Mouse (Mus musculus) brain, embryonic 14.5 days (tissue): ENCODE data around the gene Snhg11. TPM values are rescaled to one million over a fixed set of nuclear protein-coding genes. Genes with fewer than 3 reads are reported as not detected.

ENCODE experiments used
- DNase-seq: peaks from one replicate; pipeline ENCODE4 v3.0.0-alpha.2; 2011; ENCODE audit warnings: low read depth
- CTCF ChIP-seq: fragments of 200-500 bp; IDR thresholded peaks from 2 replicates; pipeline ENCODE4 v1.5.1; 2012; ENCODE audit warnings: inconsistent platforms, mild to moderate bottlenecking, moderate library complexity, borderline replicate concordance; ENCODE audit not compliant: insufficient read depth, insufficient read length; ENCODE audit errors: extremely low read depth
- POLR2A ChIP-seq: fragments of 200-500 bp; IDR thresholded peaks from 2 replicates; pipeline ENCODE4 v1.6.1; 2012; ENCODE audit warnings: mild to moderate bottlenecking, inconsistent platforms, borderline replicate concordance; ENCODE audit not compliant: poor library complexity, insufficient read depth, insufficient read length, severe bottlenecking; ENCODE audit errors: extremely low read depth
- polyA plus RNA-seq: library from polyadenylated mRNA; depleted of rRNA; stranded (reverse); fragments of >200 nt; gene quantifications from 2 replicates; pipeline ENCODE4 v1.2.3, GENCODE M21; 2012; rRNA removed

The Snhg11 gene
- polyA plus RNA-seq, 1 experiment = 652 TPM

DNA sequence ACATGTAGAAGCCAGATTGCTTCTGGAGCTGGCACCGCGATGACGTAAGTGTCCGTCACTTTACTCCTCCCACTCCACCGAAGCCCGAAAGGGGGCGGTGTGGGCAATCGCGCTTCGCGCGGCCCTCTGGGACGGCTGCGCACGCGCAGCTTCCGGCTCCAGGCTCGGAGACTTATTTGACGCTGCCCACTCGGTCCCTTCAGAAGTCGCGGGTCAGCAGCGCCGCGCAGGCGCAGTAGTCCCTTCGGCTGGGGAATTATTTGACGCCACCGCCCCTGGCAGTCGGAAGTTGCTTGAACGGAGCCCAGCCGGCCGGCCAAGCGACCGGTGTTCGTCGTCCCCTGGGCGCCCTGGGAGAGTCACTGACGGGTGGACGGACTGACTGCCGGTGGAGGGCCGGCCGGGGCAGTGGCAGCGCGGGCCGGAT is 34.2 kb downstream of the Snhg11 start, which contains the start of gene Ralgapb:
Gene Ralgapb (plus strand): TSS at position 254 of the 427 bp plus-strand sequence.
- TF ChIP-seq POLR2A (peak; percentile 59; the same call in 1 of the 2 replicates), CTCF (peak; percentile 60)
- peak; percentile 99 for DNase-seq

DNA sequence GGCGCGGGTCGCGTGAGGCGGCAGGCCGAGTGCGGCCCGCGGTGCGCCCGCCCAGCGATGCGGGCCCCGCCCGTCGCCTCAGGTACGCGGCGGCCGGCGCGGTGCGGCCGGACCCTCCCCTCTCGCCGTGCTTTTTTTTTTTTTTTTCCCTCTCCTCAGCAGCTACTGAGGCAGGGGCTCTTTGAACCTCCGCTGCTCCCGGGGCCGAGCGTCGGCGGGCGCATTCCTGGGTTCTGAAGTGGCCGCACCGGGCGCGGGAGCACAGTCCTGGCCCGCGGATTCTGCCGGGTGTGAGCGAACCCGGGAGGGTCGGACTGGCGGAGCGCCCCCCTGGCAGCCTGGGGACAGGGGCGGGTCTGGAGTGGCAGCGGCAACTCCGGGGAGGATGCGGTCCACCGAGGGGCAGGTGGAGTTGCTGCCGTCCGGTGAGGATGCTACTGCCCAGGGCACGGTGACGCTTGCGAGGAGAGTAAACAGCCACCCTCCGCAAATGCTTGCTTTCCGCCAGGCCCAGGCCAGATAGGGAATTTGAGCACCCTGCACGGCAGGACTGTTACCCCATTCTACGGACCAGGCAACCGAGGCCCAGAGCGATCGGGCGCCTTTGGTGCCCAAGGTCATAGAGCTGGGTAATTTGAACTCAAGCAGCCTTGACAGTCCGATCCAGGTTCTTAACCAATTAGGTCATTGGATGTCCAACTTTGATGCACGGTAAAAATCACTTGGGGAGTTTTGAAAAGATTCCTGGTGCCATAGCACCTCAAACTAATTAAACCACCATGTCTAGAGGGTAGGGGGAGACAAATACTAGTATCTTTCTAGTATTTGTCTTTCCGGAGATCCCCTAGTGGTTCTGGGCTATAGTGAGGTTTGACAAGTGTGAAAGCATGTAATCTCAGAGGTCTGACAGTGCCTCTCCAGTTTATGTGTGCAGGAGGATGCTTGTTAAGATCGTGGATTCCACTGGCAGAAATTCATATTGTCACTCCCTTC is 34.9 kb downstream of the Snhg11 start:
- peak; percentile 10 for DNase-seq
- TF ChIP-seq CTCF (no peak), POLR2A (no peak)

- TF ChIP-seq CTCF (no peak), POLR2A (no peak)
- DNase-seq = no peak
These were observed 37.8 kb downstream of the Snhg11 start for GRCm38 (mm10) chr2:158413240-158413639.

DNA sequence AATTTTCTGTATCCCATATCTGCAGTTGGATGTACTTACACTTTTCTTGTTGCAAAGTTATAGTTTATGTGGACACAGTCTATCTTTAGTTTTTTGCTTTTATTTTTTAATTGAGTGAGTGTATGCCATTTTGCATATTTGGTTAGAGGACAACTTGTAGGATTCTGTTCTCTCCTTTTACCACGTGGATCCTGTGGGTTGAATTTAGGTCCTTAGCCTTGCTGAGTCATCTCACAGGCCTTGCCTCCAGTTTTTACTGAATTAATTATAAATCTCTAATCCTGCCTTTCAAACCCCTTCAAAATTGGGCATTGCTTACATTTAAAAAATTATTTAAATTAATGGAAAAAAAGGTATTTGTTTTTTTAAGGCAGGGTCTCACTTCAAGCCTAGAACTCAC is 40.4 kb downstream of the Snhg11 start:
- DNase-seq = no peak
- TF ChIP-seq CTCF (no peak), POLR2A (no peak)

DNA sequence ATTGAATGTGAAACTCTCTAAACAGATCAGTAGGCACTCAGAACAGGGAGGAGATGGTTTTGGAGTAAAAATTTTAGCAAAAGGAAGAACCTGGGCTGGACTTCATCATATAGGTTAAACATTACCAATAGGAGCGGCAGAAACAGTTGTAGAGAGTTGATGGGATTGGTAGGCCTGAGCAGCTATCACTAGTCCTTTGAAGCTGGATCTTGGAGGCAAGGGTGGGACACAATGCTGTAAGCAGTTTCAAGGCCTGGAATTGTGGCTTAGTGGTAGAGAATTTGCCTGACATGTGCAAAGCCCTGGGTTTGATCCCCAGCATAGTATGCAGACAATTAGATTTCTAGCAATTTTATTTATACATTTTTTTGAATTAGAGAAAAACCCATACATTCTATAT is 43.2 kb downstream of the Snhg11 start:
- DNase-seq = no peak
- TF ChIP-seq POLR2A (no peak), CTCF (no peak)

Other genes starting within 250 kb of the Snhg11 start
- 6.2 and 9.7 TPM in 2 replicates for gene Tgm2, start 229.2 kb upstream of the Snhg11 start, polyA plus RNA-seq
- gene D630003M21Rik, start 146.4 kb upstream of the Snhg11 start, polyA plus RNA-seq = 3.5 and 3.7 TPM in 2 replicates
- gene Bpi, start 117.5 kb upstream of the Snhg11 start, polyA plus RNA-seq = not detected in 2 replicates
- gene Lbp, start 69.1 kb upstream of the Snhg11 start, polyA plus RNA-seq = 4.0 and 4.3 TPM in 2 replicates
- 37.7 and 44.4 TPM in 2 replicates for gene Ralgapb, start 34.2 kb downstream of the Snhg11 start, polyA plus RNA-seq
- gene Adig, start 127.0 kb downstream of the Snhg11 start, polyA plus RNA-seq = 0.86 TPM in 1 of 2 replicates, not detected in the other
- gene Arhgap40, start 137.2 kb downstream of the Snhg11 start, polyA plus RNA-seq = 0.97 and 1.1 TPM in 2 replicates
- 78.4 and 93.9 TPM in 2 replicates for gene Slc32a1, start 235.1 kb downstream of the Snhg11 start, polyA plus RNA-seq
- gene Actr5, start 249.2 kb downstream of the Snhg11 start, polyA plus RNA-seq = 11.9 and 14.0 TPM in 2 replicates